Mouse (Mus musculus): ENCODE data around the gene Iscu.

- TF ChIP-seq CTCF (IDR thresholded peaks at IDR 0.05; ENCODE audit: control insufficient read depth, insufficient read depth, low read length) (no peak), POLR2A (IDR thresholded peaks at IDR 0.05; ENCODE audit: borderline replicate concordance, control insufficient read depth, low read depth, low read length) (no peak)
These were observed 26.0 kb downstream of the Iscu start for GRCm38 (mm10) chr5:113798525-113798924.

All from bone marrow, adult 2 months (tissue).